In the genomic region with DNA sequence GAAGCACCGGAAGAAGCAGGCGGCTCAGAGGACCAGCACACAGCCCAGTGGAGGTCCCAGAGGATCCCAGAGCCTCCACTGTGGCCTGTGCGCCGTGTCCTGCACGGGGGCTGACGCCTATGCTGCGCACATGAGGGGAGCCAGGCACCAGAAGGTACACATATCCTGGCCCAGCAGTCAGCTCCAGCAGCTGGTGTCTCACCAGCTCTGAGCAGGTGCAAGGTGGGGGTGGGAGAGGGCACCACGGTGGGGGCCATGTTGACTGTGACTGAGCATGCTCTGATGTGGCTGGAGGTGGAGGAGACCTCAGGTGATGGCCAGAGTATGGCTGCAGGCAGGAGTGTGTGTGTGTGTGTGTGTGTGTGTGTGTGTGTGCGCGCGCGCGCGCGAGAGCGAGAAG, we compare ENCODE assay signal across 21 mouse cellular contexts. TPM values are rescaled to one million over a fixed set of nuclear protein-coding genes. Genes with fewer than 3 reads are reported as not detected.
DNase-seq lines count a peak whose midpoint lies in the region; ATAC-seq and TF ChIP-seq lines count a peak whose summit lies in the region.
"Had no signal": no experiment of that assay in that cellular context is flagged by ENCODE, and none has a peak within 500 bp of the region (broad histone marks: within the 10 kb centered on the region; RNA-seq: fewer than 3 reads in every experiment).

No protein-coding gene starts in this region.

- no peaks in the 10 kb centered on the region for H3K9me3 ChIP-seq in E14TG2a.4 (ENCODE audit: low read length)
- no peaks in the 10 kb centered on the region for H3K9me3 ChIP-seq in intestine, embryonic 15.5 days
- H3K9me3 ChIP-seq: embryonic facial prominence, embryonic 13.5 days; forebrain, embryonic 12.5 days; heart, embryonic 10.5 days; hindbrain, embryonic 13.5 days had no signal

- no peak overlapping the region for H3ac ChIP-seq in myocyte (ENCODE audit: control insufficient read depth, insufficient read length)

- TF ChIP-seq CTCF in E14TG2a.4 (conservative IDR thresholded peaks at IDR 0.05; ENCODE audit: low read length): no peak

- 89% methylated on average over 16 of the region's 16 CpGs for WGBS in intestine, embryonic 15.5 days

- H3K4me3 ChIP-seq in E14TG2a.4 (replicated peaks; ENCODE audit: low read length) (peak overlapping the region; percentile 64), myocyte (no peak overlapping the region)
- no peak overlapping the region for H3K4me3 ChIP-seq in intestine, embryonic 15.5 days (replicated peaks)
- H3K4me3 ChIP-seq: embryonic facial prominence, embryonic 13.5 days; forebrain, embryonic 12.5 days; heart, embryonic 10.5 days; hindbrain, embryonic 13.5 days had no signal

- peaks cover 76% of the 10 kb centered on the region for H3K4me1 ChIP-seq in E14TG2a.4 (replicated peaks; ENCODE audit: low read depth, low read length)
- H3K4me1 ChIP-seq in intestine, embryonic 15.5 days (replicated peaks): peaks cover 14% of the 10 kb centered on the region; the same call in 1 of the 2 replicates

- no peak overlapping the region for H3K4me2 ChIP-seq in myocyte (ENCODE audit: low read depth)
- no peak overlapping the region for H3K4me2 ChIP-seq in intestine, embryonic 15.5 days (replicated peaks)
- H3K4me2 ChIP-seq: embryonic facial prominence, embryonic 13.5 days; forebrain, embryonic 12.5 days; hindbrain, embryonic 13.5 days had no signal

- H3K27ac ChIP-seq in intestine, embryonic 15.5 days: no peak overlapping the region
- H3K27ac ChIP-seq: embryonic facial prominence, embryonic 13.5 days; forebrain, embryonic 12.5 days; heart, embryonic 10.5 days; hindbrain, embryonic 13.5 days had no signal

- no peak for TF ChIP-seq POLR2A in myocyte (IDR thresholded peaks at IDR 0.05; ENCODE audit: insufficient read length, low read depth)

- no peaks in the 10 kb centered on the region for H3K79me2 ChIP-seq in myocyte (ENCODE audit: control insufficient read depth, insufficient read depth)

- H3K9ac ChIP-seq in intestine, embryonic 15.5 days: no peak overlapping the region
- H3K9ac ChIP-seq: embryonic facial prominence, embryonic 13.5 days; forebrain, embryonic 12.5 days; hindbrain, embryonic 13.5 days had no signal

- no peaks in the 10 kb centered on the region for H3K36me3 ChIP-seq in E14TG2a.4 (ENCODE audit: insufficient read depth, low read length)
- H3K36me3 ChIP-seq in myocyte (ENCODE audit: control insufficient read depth, insufficient read depth): no peaks in the 10 kb centered on the region
- H3K36me3 ChIP-seq in intestine, embryonic 15.5 days: no peaks in the 10 kb centered on the region
- H3K36me3 ChIP-seq: forebrain, embryonic 12.5 days; heart, embryonic 10.5 days had no signal

- H3K27me3 ChIP-seq in E14TG2a.4 (ENCODE audit: insufficient read depth, low read length) (peaks cover 36% of the 10 kb centered on the region), myocyte (ENCODE audit: control insufficient read depth, insufficient read depth, insufficient read length) (peaks cover 30% of the 10 kb centered on the region)
- H3K27me3 ChIP-seq in intestine, embryonic 15.5 days (replicated peaks): peaks cover 23% of the 10 kb centered on the region

- DNase-seq in kidney, postnatal 10 days: peak; percentile 9
- DNase-seq in kidney, postnatal 36 days: no peak
- DNase-seq in thymus, postnatal 25 days: peak; percentile 42
- no peak for DNase-seq in retina, embryonic 14.5 days (ENCODE audit: low spot score)
- DNase-seq: adrenal gland, adult 8-10 months; B cell, adult 2 months; cerebellum, adult 11 months; cerebellum, adult 8-10 months; cerebellum, postnatal 14 days; gastrocnemius, postnatal 10 days; heart, adult 18-20 months; heart, postnatal 10 days had no signal

- no peak for ATAC-seq in intestine, embryonic 15.5 days
- ATAC-seq: CD4-positive, CD25-positive, alpha-beta regulatory T cell, adult 4 months; forebrain, embryonic 16.5 days had no signal

TF ChIP-seq in myocyte, 11 proteins besides CTCF, POLR2A, EP300 and RAD21:
- TF ChIP-seq TCF12 (IDR thresholded peaks at IDR 0.05; ENCODE audit: insufficient read depth, poor library complexity, severe bottlenecking): no peak
- TF ChIP-seq MYOD1 (IDR thresholded peaks at IDR 0.05; ENCODE audit: control insufficient read depth in 1 of 3, insufficient read length in 2 of 3, low read depth in 2 of 3): peak in 1 of 3 experiments; percentile 61
- no peak for TF ChIP-seq TCF3 (IDR thresholded peaks at IDR 0.05; ENCODE audit: insufficient read length, low read depth)
- no peak for TF ChIP-seq USF1 (IDR thresholded peaks at IDR 0.05; ENCODE audit: low read depth)
- peak in 2 of 3 experiments; percentile 56 to 76 for TF ChIP-seq MYOG (IDR thresholded peaks at IDR 0.05; ENCODE audit: control insufficient read depth in 1 of 3, insufficient read depth in 1 of 3, insufficient read length in 2 of 3, low read depth in 2 of 3)

RNA-seq across cellular contexts. Expression of a gene that starts 9.1 kb away (rescaled TPM):
- polyA plus RNA-seq in myocyte (2012; fragmentation: generic; extraction: Trizol): 2.3 TPM
- 7.9 and 9.2 TPM in 2 replicates for polyA plus RNA-seq in intestine, embryonic 15.5 days (2015; fragmentation: Nextera tagmentation; extraction: Ambion mirVana)

RNA-seq across cellular contexts. Expression of a gene that starts 10.7 kb away (rescaled TPM):
- 0.67 TPM for polyA plus RNA-seq in myocyte (2012; fragmentation: generic; extraction: Trizol)
- polyA plus RNA-seq in intestine, embryonic 15.5 days (2015; fragmentation: Nextera tagmentation; extraction: Ambion mirVana): 2.2 and 2.4 TPM in 2 replicates

RNA-seq across cellular contexts. Expression of a gene that starts 11.4 kb away (rescaled TPM):
- 0.11 TPM for polyA plus RNA-seq in myocyte (2012; fragmentation: generic; extraction: Trizol)
- polyA plus RNA-seq in intestine, embryonic 15.5 days (2015; fragmentation: Nextera tagmentation; extraction: Ambion mirVana): 1.7 TPM in 2 replicates

RNA-seq across cellular contexts. Expression of a gene that starts 24.7 kb away (rescaled TPM):
- 167 TPM for polyA plus RNA-seq in myocyte (2012; fragmentation: generic; extraction: Trizol)
- polyA plus RNA-seq in intestine, embryonic 15.5 days (2015; fragmentation: Nextera tagmentation; extraction: Ambion mirVana): 242 and 245 TPM in 2 replicates

RNA-seq across cellular contexts. Expression of a gene that starts 24.7 kb away (rescaled TPM):
- polyA plus RNA-seq in myocyte (2012; fragmentation: generic; extraction: Trizol): 166 TPM
- 55.1 and 69.2 TPM in 2 replicates for polyA plus RNA-seq in intestine, embryonic 15.5 days (2015; fragmentation: Nextera tagmentation; extraction: Ambion mirVana)

Comparison
In these comparisons a context has a peak if more than half of its experiments do, and no peak if none do; other contexts are left out.
1. DNase-seq: peak in kidney, postnatal 10 days (single experiment) and thymus, postnatal 25 days (single experiment); none in kidney, postnatal 36 days (0 of 2) and retina, embryonic 14.5 days (single experiment).